Mouse (Mus musculus) ES-Bruce4 (cell line): ENCODE results near the gene Igfbp6. TPM values are rescaled to one million over a fixed set of nuclear protein-coding genes. Genes with fewer than 3 reads are reported as not detected.

Experiments
- H3K27ac ChIP-seq: 2 replicates; pipeline ENCODE4 v1.5.1; 2012; ENCODE audit warnings: low read length, inconsistent platforms; ENCODE audit not compliant: insufficient read depth
- H3K27me3 ChIP-seq: 2 replicates; pipeline ENCODE4 v1.6.1; 2012; ENCODE audit warnings: mild to moderate bottlenecking, low read length, inconsistent platforms; ENCODE audit not compliant: control insufficient read depth, poor library complexity, insufficient read depth, severe bottlenecking
- H3K36me3 ChIP-seq: 2 replicates; pipeline ENCODE4 v1.6.1; 2012; ENCODE audit warnings: inconsistent platforms, mild to moderate bottlenecking, low read length, moderate library complexity; ENCODE audit not compliant: control insufficient read depth, poor library complexity, insufficient read depth, severe bottlenecking
- H3K4me1 ChIP-seq: one replicate; pipeline ENCODE4 v1.8.1; 2011; ENCODE audit warnings: low read length; ENCODE audit not compliant: control insufficient read depth, insufficient read depth
- H3K4me3 ChIP-seq: 2 replicates; pipeline ENCODE4 v1.5.1; 2011; ENCODE audit warnings: low read depth, mild to moderate bottlenecking, low read length
- H3K9ac ChIP-seq: 2 replicates; pipeline ENCODE4 v1.6.1; 2012; ENCODE audit warnings: low read depth, mild to moderate bottlenecking, inconsistent platforms; ENCODE audit not compliant: poor library complexity, severe bottlenecking
- H3K9me3 ChIP-seq: replicated peaks from 2 replicates; pipeline ENCODE4 v1.6.1; 2012; ENCODE audit warnings: mild to moderate bottlenecking, low read length, inconsistent platforms; ENCODE audit not compliant: control insufficient read depth, poor library complexity, insufficient read depth, severe bottlenecking
- CTCF ChIP-seq: IDR thresholded peaks from one replicate; pipeline ENCODE4 v1.8.1; 2011; ENCODE audit warnings: low read depth, low read length
- EP300 ChIP-seq: IDR thresholded peaks from 2 replicates; pipeline ENCODE4 v1.6.1; 2011; ENCODE audit warnings: low read depth, low read length; ENCODE audit not compliant: insufficient read depth
- POLR2A ChIP-seq: IDR thresholded peaks from one replicate; pipeline ENCODE4 v1.8.1; 2011; ENCODE audit warnings: low read length; ENCODE audit not compliant: insufficient read depth
- polyA plus RNA-seq: library from polyadenylated mRNA; stranded (reverse); fragments of >200 nt; gene quantifications from 2 replicates; pipeline ENCODE4 v1.2.4, GENCODE M21; 2011; ENCODE audit warnings: low read depth; ENCODE audit not compliant: missing spikeins, insufficient read depth, insufficient read length

Gene Igfbp6
- polyA plus RNA-seq, 1 experiment = 2.2 TPM

- H3K27me3 ChIP-seq = peaks cover 11% of the 10 kb centered on the region; the same call in 1 of the 2 replicates
- H3K4me1 ChIP-seq = no peaks in the 10 kb centered on the region
- no peak overlapping the region for H3K27ac ChIP-seq
- no peak overlapping the region for H3K4me3 ChIP-seq
- TF ChIP-seq CTCF = no peak
- H3K36me3 ChIP-seq = no peaks in the 10 kb centered on the region
- no peaks in the 10 kb centered on the region for H3K9me3 ChIP-seq
- H3K9ac ChIP-seq = no peak overlapping the region
These were observed 949 bp upstream of the Igfbp6 start for GRCm38 (mm10) chr15:102142914-102143912.

- Histone ChIP-seq H3K4me3 (peak overlapping the region; percentile 59), H3K27ac (no peak overlapping the region), H3K36me3 (no peaks in the 10 kb centered on the region), H3K27me3 (peaks cover 11% of the 10 kb centered on the region; the same call in 1 of the 2 replicates), H3K4me1 (no peaks in the 10 kb centered on the region), H3K9ac (peak overlapping the region; percentile 60), H3K9me3 (no peaks in the 10 kb centered on the region)
- no peak for TF ChIP-seq POLR2A
These were observed 564 bp downstream of the Igfbp6 start for GRCm38 (mm10) chr15:102144726-102145125.

GRCm38 (mm10) chr15:102145330-102145729 is 1.2 kb downstream of the Igfbp6 start:
- TF ChIP-seq CTCF (no peak), EP300 (no peak), POLR2A (no peak)
- Histone ChIP-seq H3K9me3 (no peaks in the 10 kb centered on the region), H3K36me3 (no peaks in the 10 kb centered on the region), H3K27me3 (peaks cover 11% of the 10 kb centered on the region; the same call in 1 of the 2 replicates), H3K27ac (no peak overlapping the region), H3K4me1 (no peaks in the 10 kb centered on the region), H3K9ac (no peak overlapping the region), H3K4me3 (no peak overlapping the region)

- H3K27me3 ChIP-seq = peaks cover 11% of the 10 kb centered on the region; the same call in 1 of the 2 replicates
- peaks cover 4% of the 10 kb centered on the region for H3K4me1 ChIP-seq
- H3K9ac ChIP-seq = no peak overlapping the region
These were observed 1.9 kb downstream of the Igfbp6 start for GRCm38 (mm10) chr15:102146089-102146488.

GRCm38 (mm10) chr15:102146882-102147281 is 2.7 kb downstream of the Igfbp6 start:
- Histone ChIP-seq H3K27me3 (peaks cover 11% of the 10 kb centered on the region; the same call in 1 of the 2 replicates), H3K36me3 (no peaks in the 10 kb centered on the region), H3K27ac (no peak overlapping the region), H3K4me1 (peaks cover 5% of the 10 kb centered on the region), H3K9me3 (no peaks in the 10 kb centered on the region), H3K9ac (no peak overlapping the region), H3K4me3 (no peak overlapping the region)
- no peak for TF ChIP-seq EP300
- TF ChIP-seq CTCF = peak; percentile 23
- TF ChIP-seq POLR2A = no peak

More at GRCm38 (mm10) chr15:102146089-102146488, 1.9 kb downstream of the Igfbp6 start:
- H3K27ac ChIP-seq = no peak overlapping the region
- H3K4me3 ChIP-seq = no peak overlapping the region
- TF ChIP-seq POLR2A (no peak), CTCF (no peak), EP300 (no peak)
- no peaks in the 10 kb centered on the region for H3K9me3 ChIP-seq
- no peaks in the 10 kb centered on the region for H3K36me3 ChIP-seq

GRCm38 (mm10) chr15:102147674-102148402 is 3.7 kb downstream of the Igfbp6 start:
- H3K27me3 ChIP-seq = peaks cover 11% of the 10 kb centered on the region; the same call in 1 of the 2 replicates
- H3K9me3 ChIP-seq = no peaks in the 10 kb centered on the region
- H3K4me3 ChIP-seq = no peak overlapping the region
- peaks cover 6% of the 10 kb centered on the region for H3K4me1 ChIP-seq
- H3K27ac ChIP-seq = no peak overlapping the region
- no peak for TF ChIP-seq EP300
- TF ChIP-seq POLR2A = no peak
- no peak for TF ChIP-seq CTCF
- H3K36me3 ChIP-seq = no peaks in the 10 kb centered on the region
- no peak overlapping the region for H3K9ac ChIP-seq
